Mouse (Mus musculus) adrenal gland, postnatal 14 days (tissue): Measurements from ENCODE around the gene Cds2. TPM values are rescaled to one million over a fixed set of nuclear protein-coding genes. Genes with fewer than 3 reads are reported as not detected.
"Not testable (repeated sequence)": the region's sequence is repeated elsewhere in the genome, so short reads cannot be mapped to it uniquely, and the experiment has no call there.

Source experiments
- DNase-seq: peaks from one replicate; pipeline ENCODE4 v3.0.0; 2021; ENCODE audit warnings: mixed read lengths
- long read RNA-seq, 2 experiments: library from polyadenylated mRNA; stranded (forward); transcript quantifications; one replicate each; pipeline ENCODE4 v2.0.0; 2021
- total RNA-seq: library from RNA; stranded (reverse); gene quantifications from 2 replicates; pipeline ENCODE4 v1.2.3, GENCODE M21; 2021

Cds2 gene
- total RNA-seq, result 61.1 and 62.8 TPM in 2 replicates
- long read RNA-seq, experiment 1, full-length matches to known transcripts, result 10 of 37 reads
- long read RNA-seq, experiment 1, partial matches to known transcripts, result 4 of 37 reads
- long read RNA-seq, experiment 1, other reads (novel, unspliced or antisense), result 23 of 37 reads
- long read RNA-seq, experiment 2, full-length matches to known transcripts, result 10 of 33 reads
- long read RNA-seq, experiment 2, partial matches to known transcripts, result 5 of 33 reads
- long read RNA-seq, experiment 2, other reads (novel, unspliced or antisense), result 18 of 33 reads

DNA sequence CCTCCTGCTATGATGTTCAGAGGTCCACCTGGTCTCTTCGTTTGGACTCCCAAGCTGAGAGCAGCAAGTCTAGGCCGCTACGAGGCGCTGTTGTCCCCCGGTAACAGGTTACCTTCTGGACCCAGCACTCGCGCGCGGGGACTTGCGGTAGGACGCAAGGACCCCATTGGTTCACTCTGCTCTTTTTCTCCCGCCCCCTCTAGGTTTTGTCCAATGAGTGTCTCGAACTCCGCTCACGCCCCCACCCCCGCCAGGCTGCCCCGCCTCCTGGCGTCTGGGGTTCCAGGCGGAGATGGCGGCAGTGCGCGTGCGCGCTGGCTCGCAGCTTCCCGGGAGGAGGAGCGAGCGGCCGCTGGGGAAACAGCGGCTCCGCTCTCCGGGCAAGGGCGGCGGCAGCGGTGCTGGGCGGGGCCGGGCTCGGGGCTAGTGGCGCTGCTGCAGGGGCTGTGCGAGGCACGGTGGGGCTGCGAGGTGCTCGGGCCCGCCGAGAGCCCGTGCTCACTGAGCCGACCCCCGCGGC is at the start of gene Cds2:
TSS of gene Cds2 (plus strand) at position 270 of the 520 bp plus-strand sequence.
- DNase-seq, result peak; percentile 100

DNA sequence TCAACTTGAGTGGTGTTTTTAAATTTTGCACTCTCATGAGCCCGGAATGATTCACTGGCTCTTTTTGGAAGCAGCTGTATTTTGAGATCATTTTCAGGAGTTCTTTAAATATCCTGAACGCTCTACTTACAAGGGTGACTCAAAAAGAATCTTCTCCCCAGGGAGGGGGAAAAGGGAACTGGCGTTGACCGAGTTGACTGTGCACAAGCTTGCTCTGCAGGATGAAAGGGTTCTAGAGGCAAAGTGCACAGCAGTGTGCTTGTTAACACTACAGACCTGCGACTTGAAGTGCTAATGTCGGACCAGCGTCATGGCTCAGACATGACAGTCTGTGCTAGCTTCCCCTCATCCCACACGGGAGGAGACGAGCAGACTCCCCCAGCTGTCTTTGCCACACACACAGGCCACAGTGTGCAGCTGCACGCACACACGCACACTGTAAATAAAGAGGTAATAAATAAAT is 41.3 kb upstream of the Cds2 start:
- peak; percentile 42 for DNase-seq

DNA sequence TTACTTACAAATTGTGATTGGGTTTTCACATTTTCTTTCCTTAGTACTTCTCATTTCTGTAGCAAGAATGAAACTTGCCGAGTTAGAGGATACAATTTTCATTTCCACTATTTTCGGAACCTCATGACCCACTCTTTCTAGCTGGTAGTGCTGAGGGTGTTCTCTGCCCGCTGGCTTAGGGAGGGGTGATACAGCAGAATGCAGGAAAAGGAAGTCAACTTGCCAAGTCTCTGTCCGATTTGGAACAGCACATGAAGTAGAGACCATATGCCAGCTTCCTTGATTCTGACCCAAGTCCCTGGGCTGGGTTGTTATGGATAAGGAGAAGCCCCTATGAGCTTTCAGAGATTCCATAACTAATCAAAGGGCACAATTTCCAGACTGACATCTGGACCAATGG is 38.6 kb upstream of the Cds2 start:
- DNase-seq, result no peak

DNA sequence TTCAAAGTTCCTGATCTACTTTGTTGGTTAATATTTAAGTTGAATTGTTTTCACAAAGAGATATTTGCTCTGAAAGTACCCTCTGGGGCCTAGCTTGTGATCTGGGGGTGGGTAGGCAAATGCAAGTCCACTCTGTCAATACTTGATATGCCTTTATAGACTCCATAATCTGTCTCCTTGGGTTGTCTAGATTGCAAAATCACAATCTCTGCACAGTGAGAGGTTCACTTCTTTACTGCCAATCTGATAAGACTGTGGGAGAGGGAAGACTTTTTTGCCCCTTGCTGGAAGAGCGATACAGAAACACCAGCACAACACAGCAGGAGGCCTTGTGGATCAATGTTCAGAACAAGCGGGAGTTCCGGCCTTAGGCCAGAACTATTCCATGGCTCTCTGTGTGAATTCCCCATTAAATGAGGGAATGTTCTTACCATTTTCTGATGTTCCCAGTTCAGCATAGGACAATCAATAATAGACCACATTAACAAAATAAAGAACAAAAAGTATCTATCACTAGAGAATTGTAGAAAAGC is 30.5 kb upstream of the Cds2 start:
- DNase-seq, result no peak

DNA sequence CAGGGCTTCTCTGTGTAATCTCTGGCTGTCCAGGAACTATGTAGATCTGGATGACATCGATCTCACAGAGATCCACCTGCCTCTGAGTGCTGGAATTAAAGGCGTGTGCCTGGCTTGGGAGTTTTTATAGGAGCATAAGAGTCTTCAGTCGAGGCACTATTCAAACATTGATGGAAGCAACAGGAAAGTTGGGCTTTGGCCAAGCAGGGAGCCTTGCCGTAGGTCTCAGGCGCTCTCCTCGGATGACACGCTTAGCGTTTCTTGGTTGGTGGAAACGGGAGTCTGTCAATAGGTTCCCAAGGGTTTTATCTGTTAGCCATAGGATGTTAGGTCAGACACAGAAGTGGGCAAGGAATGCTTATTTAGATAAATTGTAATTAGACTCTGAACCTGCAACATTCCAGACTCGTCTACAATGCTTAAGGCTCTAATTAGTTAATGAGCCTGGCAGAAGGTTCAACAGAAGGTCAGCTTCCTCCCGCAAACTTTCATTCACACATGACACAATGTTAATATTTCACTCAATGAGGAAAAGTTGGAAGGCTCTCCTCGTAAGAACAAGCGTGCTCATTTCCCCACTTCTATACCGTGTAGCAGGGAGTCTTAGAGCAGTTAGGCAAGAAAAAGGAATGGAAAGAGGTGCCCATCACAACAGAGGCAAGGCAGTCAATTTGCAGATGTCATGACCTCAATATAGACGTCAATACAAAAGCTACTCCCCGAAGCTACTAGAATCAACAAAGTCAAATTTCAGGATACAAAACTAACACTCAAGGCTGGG is 28.8 kb upstream of the Cds2 start:
- no peak for DNase-seq

DNA sequence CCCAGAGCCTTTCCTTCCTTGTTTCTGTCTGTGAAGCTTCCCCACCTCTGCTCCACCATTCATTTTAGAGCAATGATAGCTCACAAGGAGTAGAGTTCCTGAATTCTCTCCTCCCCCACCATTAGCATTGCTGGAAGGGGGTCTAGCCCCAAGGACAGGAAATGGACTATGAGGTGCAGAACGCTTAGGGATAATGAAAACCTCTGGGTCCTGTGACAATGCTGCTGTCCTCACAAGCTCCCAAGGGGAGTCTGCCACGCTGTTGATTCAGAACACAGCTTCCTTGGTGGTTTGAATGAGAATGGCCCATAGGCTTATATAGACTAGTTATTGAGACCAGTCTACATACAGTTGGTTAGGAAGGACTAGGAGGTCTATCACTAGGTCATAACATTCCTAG is 27.7 kb upstream of the Cds2 start:
- DNase-seq, result no peak

DNA sequence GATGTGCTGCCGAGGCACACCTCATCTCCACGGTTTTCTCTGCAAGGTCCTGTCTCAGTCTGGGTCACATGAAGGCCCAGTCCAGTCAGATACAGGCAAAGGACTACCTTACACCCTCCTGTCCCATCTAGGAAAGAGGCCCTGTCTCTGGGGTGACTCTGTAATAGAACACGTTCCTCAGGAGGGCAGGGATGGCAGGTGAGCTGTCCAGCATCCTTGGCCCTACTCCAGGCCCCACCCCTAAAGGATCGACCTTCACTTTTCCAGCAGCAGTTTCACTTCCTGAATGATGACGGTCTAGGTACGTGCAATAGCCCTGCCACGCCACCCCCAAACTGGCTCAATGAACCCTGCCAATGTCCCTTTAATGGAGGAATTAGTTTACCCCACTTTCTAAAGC is 27.0 kb upstream of the Cds2 start:
- no peak for DNase-seq

DNA sequence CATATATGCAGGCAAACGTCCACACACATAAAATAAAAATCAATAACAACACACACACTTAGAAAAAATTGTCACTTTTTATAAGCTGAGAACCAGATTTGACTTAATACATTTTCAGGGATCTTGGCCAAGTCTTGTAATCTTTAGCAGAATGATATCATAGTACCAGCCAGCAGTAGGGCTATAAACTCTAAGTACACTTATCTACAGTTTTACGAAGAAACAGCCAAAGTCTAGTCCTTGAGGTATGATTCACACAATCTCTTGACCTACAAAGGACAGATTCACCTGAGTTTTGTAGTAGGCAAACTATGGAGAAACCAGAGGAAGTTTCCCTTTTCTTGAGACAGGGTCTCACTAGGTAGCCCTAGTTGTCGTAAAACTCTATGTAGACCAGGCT is 23.5 kb upstream of the Cds2 start:
- not testable (repeated sequence) for DNase-seq

DNA sequence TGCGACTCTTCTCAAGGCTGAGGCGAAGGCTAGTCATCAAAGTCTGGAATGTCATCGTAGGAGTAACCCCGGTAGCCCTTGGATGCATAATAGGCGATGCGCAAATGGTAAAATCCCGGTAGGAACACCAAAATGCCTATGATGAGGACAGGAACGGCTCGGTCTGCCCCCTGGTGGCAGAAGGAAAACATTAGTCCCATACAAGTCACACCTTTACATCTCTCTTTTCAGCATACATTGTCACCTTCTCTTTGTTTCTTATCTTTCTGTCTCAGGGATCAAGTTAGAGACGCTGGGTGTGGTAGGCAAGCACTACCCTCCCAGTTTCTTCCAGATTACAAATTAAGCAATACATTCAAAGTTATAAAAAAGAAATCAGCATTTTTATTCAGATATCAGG is 22.5 kb upstream of the Cds2 start:
- peak; percentile 83 for DNase-seq

DNA sequence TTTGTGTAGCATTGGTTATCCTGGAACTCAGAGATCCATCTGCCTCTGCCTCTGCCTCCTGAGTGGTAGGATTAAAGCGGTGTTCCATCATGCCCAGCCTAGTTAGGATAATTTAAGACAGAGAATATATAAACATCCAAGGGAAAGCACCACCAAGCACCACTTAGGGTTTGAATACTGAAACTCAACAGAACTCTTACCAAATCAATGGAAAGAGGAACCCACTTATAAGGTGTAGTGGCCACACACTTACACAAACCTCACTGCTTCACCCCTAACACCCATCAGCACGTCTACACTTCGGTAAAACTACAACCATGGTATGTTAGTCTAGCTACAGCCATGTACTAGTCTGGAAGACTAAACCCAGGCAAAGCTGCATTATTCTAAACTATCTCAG is 19.6 kb upstream of the Cds2 start:
- no peak for DNase-seq

DNA sequence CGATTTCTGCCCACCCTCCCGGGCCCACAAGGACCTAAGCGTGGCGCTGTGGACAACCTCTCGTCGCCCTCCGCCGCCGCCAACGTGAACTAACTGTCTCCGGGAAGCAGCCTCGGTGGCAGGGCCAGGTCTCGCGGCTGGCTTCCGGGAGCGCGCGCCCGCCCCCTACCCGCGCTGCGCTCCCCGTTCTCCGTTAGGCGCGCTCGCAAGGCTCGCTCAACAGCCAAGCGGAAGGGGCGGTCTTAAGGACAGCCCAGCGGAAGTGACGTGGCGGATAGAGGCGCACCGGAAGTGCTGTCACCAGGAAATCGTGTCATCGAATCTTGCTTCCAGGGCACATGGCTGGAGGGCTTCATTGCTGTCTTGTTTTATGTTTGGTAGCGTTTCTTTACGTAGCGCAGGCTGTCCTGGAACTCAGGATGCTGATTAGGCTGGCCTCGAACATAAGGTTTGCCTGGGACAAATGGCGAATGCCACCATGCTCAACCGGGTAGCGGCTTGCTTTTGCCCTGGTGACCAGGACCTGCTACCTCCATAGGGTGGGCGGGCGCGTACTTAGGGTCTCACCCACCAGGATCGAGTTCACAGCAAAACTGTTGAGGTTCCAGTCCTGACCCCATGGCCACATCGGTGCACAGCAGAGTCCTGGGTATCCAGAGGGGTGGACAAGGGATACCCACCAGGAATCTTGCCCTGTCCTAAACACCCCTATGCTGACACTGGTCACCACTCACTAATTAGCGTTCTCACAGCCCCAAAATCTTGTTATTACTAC is 15.2 kb upstream of the Cds2 start, which contains the start of gene Tmem230:
TSS of gene Tmem230 (minus strand) at position 269 of the 775 bp plus-strand sequence.
- DNase-seq, result peak; percentile 96

DNA sequence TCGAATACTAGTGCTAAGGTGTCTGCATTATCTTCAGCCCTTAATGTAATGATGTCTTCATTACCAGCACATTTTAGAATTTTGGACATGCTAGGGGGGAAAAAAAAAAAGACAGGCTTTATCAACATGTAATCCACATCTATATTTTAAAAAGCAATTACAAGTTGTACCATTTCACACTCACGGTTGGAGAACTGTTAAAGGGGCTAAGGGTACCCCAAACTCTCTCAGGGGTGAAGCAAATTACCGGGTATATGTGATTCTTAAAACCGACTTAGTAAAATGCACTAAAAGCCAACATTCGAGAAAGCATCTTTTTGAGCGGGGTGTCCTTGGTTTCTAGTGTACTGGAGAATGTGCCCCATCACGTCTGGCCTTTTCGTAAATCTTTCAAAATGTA is 11.0 kb upstream of the Cds2 start:
- DNase-seq, result no peak

DNA sequence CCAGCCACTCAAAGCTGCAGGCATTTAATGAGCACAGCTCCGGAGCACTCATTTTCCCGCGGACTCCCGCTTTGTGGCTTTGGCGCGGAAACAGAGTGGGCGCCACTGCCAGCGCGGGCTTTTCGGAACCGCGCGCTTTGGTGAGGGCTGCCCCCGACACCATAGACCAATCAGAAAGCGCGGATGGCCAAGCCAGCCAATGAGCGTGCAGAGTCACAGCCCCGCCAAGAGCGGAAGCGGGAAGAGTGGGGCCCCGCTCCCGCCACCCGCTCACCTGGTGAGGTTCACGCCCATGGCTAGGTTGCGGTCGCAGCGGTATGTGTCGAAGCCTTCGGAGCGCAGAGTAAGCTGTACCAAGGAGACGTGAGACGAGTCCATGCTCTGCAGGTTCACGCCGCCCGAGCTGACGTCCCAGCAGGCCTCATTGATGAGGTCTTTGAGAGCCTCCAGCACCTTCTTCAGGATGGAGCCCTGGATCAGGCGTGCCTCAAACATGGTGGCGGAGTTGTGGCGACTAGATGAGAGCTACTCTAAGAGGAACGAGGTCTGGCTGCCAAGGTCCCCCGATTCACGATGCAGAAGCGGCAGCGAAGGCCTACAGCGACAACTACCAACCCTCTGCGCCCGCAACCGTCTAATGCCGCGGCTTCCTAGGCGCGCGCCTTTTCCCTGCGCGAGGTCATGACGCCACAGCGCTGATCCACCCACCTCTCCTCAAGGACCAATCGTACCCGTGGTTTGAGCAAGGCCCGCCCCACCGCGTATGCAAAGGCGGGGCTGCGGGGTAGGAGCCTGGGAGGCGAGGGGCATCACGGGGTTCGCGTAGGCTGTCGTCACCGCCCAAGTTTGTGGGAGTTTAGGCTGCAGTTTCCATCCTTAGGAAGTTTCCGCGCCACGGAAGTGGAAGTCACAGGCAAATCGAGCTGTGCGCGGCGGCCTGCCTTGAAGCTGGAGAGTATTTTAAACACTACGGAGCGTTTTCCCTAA is 10.1 kb upstream of the Cds2 start, which contains the start of gene Pcna:
TSS of gene Pcna (minus strand) at position 773 of the 987 bp plus-strand sequence.
- DNase-seq, result peak; percentile 99

DNA sequence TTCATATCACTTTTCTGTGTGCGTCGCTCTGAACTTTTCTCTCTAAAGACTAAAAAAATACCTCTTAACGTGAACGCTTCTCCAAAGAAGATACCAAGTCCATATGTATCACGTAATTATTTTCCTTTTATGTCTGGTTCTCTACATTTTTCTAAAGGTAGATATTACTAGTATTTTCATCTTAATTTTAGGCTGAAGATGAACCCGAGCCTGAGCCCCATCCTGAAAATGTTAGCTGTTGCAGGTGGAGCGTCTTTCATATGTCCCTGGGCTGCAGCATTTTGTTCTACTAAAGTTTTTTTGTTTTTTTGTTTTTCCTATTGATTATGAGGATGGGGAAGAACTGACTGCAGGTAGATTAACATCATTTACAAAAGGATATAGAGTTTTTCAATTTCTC is 9.3 kb upstream of the Cds2 start:
- DNase-seq, result no peak

DNA sequence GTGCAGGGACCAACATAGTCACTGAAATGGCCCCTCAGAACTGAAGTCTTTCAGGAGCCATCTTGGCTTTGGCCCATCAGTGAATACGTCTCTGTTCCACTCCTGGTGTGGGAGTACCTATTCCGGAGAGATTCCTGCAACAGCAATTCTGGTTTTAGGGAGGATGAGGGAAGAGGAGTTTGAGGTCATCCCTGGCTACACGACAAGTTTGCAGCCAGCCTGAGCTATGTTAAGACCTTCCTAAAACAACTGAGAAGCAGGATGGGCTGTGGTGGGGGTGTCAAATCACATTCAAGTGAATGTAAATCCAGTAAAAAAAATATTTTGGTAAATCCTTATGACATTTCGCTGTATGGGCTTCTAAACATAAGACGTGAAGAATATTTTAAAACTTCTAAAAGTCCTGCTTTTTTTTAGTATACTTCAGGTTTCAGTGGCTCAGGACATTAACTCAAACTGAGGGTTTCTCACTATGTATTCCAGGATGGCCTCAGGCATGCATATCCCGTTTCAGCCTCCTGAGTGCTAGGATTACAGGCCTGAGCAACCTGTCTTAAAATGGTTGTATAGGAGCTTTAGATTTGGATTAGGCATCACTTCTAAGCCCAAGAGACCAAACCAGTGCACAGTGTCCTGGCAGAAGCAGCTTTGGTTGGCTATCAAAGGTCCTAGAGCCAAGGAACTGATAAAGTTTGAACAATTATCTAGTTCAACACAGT is 5.4 kb upstream of the Cds2 start:
- no peak for DNase-seq

DNA sequence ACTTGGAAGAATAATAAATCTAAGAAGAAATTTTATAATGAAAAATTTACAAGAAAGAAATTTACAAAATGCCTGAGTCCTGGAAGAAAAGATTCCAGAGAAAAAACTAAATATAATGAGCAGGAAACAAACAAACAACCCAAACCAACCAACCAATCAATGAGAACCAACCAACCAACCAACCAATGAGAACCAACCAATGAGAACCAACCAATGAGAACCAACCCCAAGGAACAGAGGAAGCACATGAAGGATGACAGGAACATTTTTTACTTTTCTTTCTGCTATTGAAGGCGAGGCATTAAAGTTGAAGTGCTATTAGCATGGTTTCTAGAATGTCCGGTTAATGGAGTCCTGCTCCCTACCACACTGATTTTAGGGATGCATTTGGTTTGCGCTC is 2.3 kb upstream of the Cds2 start:
- DNase-seq, result no peak

DNA sequence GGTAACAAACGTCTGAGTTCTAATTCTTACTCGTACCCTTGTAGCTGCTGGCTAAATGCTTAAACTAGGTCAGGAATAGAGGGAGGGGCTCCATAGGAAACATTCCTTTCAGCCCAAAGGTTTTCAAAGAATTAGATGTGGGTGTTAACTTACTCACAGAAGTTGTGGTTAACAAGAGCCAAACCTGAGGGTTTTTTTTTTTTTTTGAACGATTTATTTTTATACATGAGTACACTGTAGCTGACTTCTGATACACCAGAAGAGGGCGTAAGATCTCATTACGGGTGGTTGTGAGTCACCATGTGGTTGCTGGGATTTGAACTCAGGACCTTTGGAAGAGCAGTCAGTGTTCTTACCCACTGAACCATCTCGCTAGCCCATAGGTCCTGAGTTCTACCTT is 773 bp upstream of the Cds2 start:
- no peak for DNase-seq

DNA sequence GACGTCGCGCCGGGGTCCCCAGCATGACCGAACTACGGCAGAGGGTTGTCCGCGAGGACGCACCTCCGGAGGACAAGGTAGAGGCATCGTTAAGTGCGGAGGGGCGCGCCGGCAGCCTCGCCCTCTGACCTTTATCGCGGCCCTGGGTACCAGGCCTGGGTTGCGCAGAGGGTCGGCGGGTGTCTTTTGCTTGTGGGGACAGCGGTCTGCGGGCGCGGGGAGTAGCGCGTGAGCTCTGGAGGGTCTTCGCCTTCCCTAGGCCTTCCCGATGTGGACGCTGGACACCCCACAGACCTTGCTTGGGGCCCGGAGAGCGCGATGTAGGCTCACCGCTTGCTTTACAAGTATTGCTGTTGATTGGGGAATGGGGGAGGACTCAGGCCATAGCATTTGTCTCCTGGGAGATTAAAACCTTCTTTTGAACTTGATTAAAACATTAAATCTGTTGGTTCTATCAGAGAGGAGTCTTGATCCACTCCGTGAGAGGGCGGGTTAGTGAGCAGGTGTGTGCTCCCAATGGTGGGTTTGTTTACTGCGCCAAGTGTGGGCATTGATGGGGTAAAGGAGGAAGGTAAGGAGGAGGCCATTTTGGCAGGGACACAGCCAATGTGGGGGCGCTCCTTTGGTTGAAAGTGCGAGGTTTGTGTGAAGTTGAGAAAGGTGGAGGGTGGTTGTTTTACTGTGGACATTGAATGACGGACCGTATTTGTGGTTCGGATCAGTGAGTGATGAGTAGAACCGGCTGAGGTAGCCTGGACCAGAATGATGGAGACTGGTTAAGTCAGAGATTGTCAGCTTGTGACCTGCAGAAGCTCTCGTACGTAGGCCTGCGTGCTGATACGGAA is 695 bp downstream of the Cds2 start:
- peak; percentile 30 for DNase-seq

DNA sequence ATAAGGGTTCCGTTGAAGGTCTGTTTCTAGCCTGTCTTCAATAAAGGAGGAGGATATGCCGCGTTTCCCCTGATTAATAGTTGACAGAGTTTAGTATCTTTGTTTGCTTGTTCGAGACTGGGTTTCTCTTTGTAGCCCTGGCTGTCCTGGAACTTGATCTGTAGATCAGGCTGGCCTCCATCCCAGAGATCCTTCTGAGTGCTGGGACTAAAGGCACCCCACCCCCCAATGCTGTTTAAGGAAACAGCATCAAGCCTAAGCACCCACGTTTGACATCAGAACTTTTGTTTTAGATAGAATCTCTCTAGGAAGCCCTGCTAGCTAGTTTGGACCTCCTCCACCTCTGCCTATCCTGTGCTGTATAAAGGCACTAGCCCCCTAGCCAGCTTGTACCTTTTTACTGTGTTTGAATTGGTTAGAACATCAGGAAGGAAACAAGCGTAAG is 1.3 kb downstream of the Cds2 start:
- no peak for DNase-seq
